8 mouse cellular contexts compared by ENCODE assay signal in genomic region chr10:30618091-30618917, GRCm38 (mm10). TPM values are rescaled to one million over a fixed set of nuclear protein-coding genes. Genes with fewer than 3 reads are reported as not detected.
A peak's percentile ranks its signal among the peaks of the same experiment; 100 is the strongest.
DNase-seq lines count a peak whose midpoint lies in the region; ATAC-seq and TF ChIP-seq lines count a peak whose summit lies in the region.

No protein-coding gene starts in this region.

- no peak for TF ChIP-seq CTCF in C2C12 (IDR thresholded peaks at IDR 0.05; ENCODE audit: control insufficient read depth, insufficient read depth, insufficient read length)
- TF ChIP-seq CTCF in brain, embryonic 14.5 days (IDR thresholded peaks at IDR 0.05; ENCODE audit: borderline replicate concordance, extremely low read depth, insufficient read depth, insufficient read length): peak; percentile 38; the same call in 1 of the 2 replicates
- peak; percentile 24; the same call in 1 of the 2 replicates for TF ChIP-seq CTCF in liver, adult 2 months (IDR thresholded peaks at IDR 0.05; ENCODE audit: low read depth, low read length)

- H3K9ac ChIP-seq in heart, embryonic 11.5 days (ENCODE audit: low read depth, low read length): peak overlapping the region; percentile 76
- H3K9ac ChIP-seq in kidney, embryonic 16.5 days (replicated peaks; ENCODE audit: low read length): peak overlapping the region; percentile 90
- peak overlapping the region; percentile 93 for H3K9ac ChIP-seq in liver, adult 2 months (ENCODE audit: low read depth, low read length)

- peak; percentile 100 for ATAC-seq in heart, embryonic 11.5 days (replicated peaks; ENCODE audit: insufficient number of reproducible peaks, low FRiP score, low TSS enrichment)
- ATAC-seq in kidney, embryonic 16.5 days (ENCODE audit: low FRiP score, low TSS enrichment): peak; percentile 100

- H3K4me2 ChIP-seq in heart, embryonic 11.5 days: peak overlapping the region; percentile 85
- H3K4me2 ChIP-seq in kidney, embryonic 16.5 days (replicated peaks; ENCODE audit: low read depth, low read length): peak overlapping the region; percentile 79
- H3K4me2 ChIP-seq in myocyte (ENCODE audit: low read depth): peak overlapping the region; percentile 81

- H3K4me3 ChIP-seq in C2C12 (ENCODE audit: insufficient read depth, poor library complexity, severe bottlenecking) (peak overlapping the region; percentile 58), myocyte (peak overlapping the region; percentile 66)
- H3K4me3 ChIP-seq in erythroblast, embryonic 14.5 days (replicated peaks): peak overlapping the region; percentile 69
- peak overlapping the region; percentile 60 for H3K4me3 ChIP-seq in heart, embryonic 11.5 days (ENCODE audit: low read depth, low read length)
- peak overlapping the region; percentile 82 for H3K4me3 ChIP-seq in kidney, embryonic 16.5 days (ENCODE audit: low read length)
- peak overlapping the region; percentile 80 for H3K4me3 ChIP-seq in liver, adult 2 months (ENCODE audit: insufficient read depth, low read depth, low read length)

- peak; percentile 99 for DNase-seq in brain, embryonic 14.5 days (ENCODE audit: low read depth)
- DNase-seq in liver, adult 2 months (ENCODE audit: extremely low read depth, low read depth, low spot score): peak; percentile 93
- peak; percentile 99 for DNase-seq in splenic B cell, adult 2 months (ENCODE audit: low read depth, low spot score)

- H3ac ChIP-seq in C2C12 (ENCODE audit: control insufficient read depth, insufficient read length, low read depth): peak overlapping the region; percentile 80
- peak overlapping the region; percentile 18 for H3ac ChIP-seq in myocyte (ENCODE audit: control insufficient read depth, insufficient read length)

- H3K79me2 ChIP-seq in C2C12 (ENCODE audit: control insufficient read depth, insufficient read depth) (no peaks in the 10 kb centered on the region), myocyte (ENCODE audit: control insufficient read depth, insufficient read depth) (no peaks in the 10 kb centered on the region)
- no peaks in the 10 kb centered on the region; the same call in 1 of the 2 replicates for H3K79me2 ChIP-seq in liver, adult 2 months (ENCODE audit: control insufficient read depth, insufficient read depth, low read length)

- peaks cover 21% of the 10 kb centered on the region for H3K4me1 ChIP-seq in erythroblast, embryonic 14.5 days (ENCODE audit: control insufficient read depth)
- no peaks in the 10 kb centered on the region for H3K4me1 ChIP-seq in heart, embryonic 11.5 days (ENCODE audit: control insufficient read depth, insufficient read depth, low read length)
- 0 out of 2 replicates have a peak, but pooled peaks cover 6% of the 10 kb centered on the region for H3K4me1 ChIP-seq in kidney, embryonic 16.5 days (ENCODE audit: insufficient read depth, low read length)
- no peaks in the 10 kb centered on the region; the same call in 1 of the 2 replicates for H3K4me1 ChIP-seq in liver, adult 2 months (ENCODE audit: control insufficient read depth, insufficient read depth, low read length)

- H3K79me3 ChIP-seq in C2C12 (ENCODE audit: low read depth): no peaks in the 10 kb centered on the region

- no peaks in the 10 kb centered on the region for H3K27me3 ChIP-seq in C2C12 (ENCODE audit: control insufficient read depth, insufficient read depth, insufficient read length)
- peaks cover 5% of the 10 kb centered on the region; the same call in 1 of the 2 replicates for H3K27me3 ChIP-seq in erythroblast, embryonic 14.5 days (ENCODE audit: control insufficient read depth)
- H3K27me3 ChIP-seq in heart, embryonic 11.5 days (ENCODE audit: control insufficient read depth, insufficient read depth, low read length): no peaks in the 10 kb centered on the region
- no peaks in the 10 kb centered on the region for H3K27me3 ChIP-seq in kidney, embryonic 16.5 days (ENCODE audit: insufficient read depth, low read length)
- H3K27me3 ChIP-seq in liver, adult 2 months (ENCODE audit: control insufficient read depth, insufficient read depth, low read length): no peaks in the 10 kb centered on the region
- H3K27me3 ChIP-seq in myocyte (ENCODE audit: control insufficient read depth, insufficient read depth, insufficient read length): no peaks in the 10 kb centered on the region
- H3K27me3 ChIP-seq in splenic B cell, adult 2 months (ENCODE audit: control insufficient read depth, insufficient read depth, low read length, poor library complexity, severe bottlenecking): no peaks in the 10 kb centered on the region

- H3K9me3 ChIP-seq in erythroblast, embryonic 14.5 days (ENCODE audit: control insufficient read depth, low read length): no peaks in the 10 kb centered on the region
- H3K9me3 ChIP-seq in heart, embryonic 11.5 days (replicated peaks; ENCODE audit: control insufficient read depth, low read length): no peaks in the 10 kb centered on the region
- H3K9me3 ChIP-seq in kidney, embryonic 16.5 days (ENCODE audit: low read length): no peaks in the 10 kb centered on the region

- 1% methylated on average over 49 of the region's 49 CpGs for WGBS in heart, embryonic 11.5 days (ENCODE audit: insufficient replicate concordance)
- WGBS in kidney, embryonic 16.5 days: under 1% methylated on average over 49 of the region's 49 CpGs
- 1% methylated on average over 49 of the region's 49 CpGs for WGBS in liver, adult 2 months

- H3K36me3 ChIP-seq in C2C12 (ENCODE audit: control insufficient read depth, insufficient read depth) (no peaks in the 10 kb centered on the region), myocyte (ENCODE audit: control insufficient read depth, insufficient read depth) (no peaks in the 10 kb centered on the region)
- peaks cover 4% of the 10 kb centered on the region for H3K36me3 ChIP-seq in erythroblast, embryonic 14.5 days (ENCODE audit: control insufficient read depth)
- H3K36me3 ChIP-seq in heart, embryonic 11.5 days (ENCODE audit: control insufficient read depth, insufficient read depth, low read length): no peaks in the 10 kb centered on the region
- H3K36me3 ChIP-seq in kidney, embryonic 16.5 days (ENCODE audit: insufficient read depth, low read length): no peaks in the 10 kb centered on the region
- H3K36me3 ChIP-seq in liver, adult 2 months (ENCODE audit: control insufficient read depth, insufficient read depth, low read length): peaks cover 3% of the 10 kb centered on the region
- H3K36me3 ChIP-seq in splenic B cell, adult 2 months (ENCODE audit: control insufficient read depth, insufficient read depth, low read length, poor library complexity, severe bottlenecking): no peaks in the 10 kb centered on the region

- TF ChIP-seq POLR2A in brain, embryonic 14.5 days (IDR thresholded peaks at IDR 0.05; ENCODE audit: borderline replicate concordance, extremely low read depth, insufficient read depth, insufficient read length, poor library complexity, severe bottlenecking): peak; percentile 22; the same call in 1 of the 2 replicates
- peak; percentile 38; the same call in 1 of the 2 replicates for TF ChIP-seq POLR2A in liver, adult 2 months (IDR thresholded peaks at IDR 0.05; ENCODE audit: extremely low read depth, insufficient read depth, low read length)
- TF ChIP-seq POLR2A in myocyte (IDR thresholded peaks at IDR 0.05; ENCODE audit: insufficient read length, low read depth): peak; percentile 67

- peak overlapping the region; percentile 94 for H3K27ac ChIP-seq in heart, embryonic 11.5 days (ENCODE audit: low read depth, low read length)
- H3K27ac ChIP-seq in kidney, embryonic 16.5 days (ENCODE audit: low read length): peak overlapping the region; percentile 97
- H3K27ac ChIP-seq in liver, adult 2 months (replicated peaks; ENCODE audit: insufficient read depth, low read depth, low read length): peak overlapping the region; percentile 97

TF ChIP-seq in C2C12, 6 proteins besides CTCF, POLR2A, EP300 and RAD21:
- no peak for TF ChIP-seq MYOG (IDR thresholded peaks at IDR 0.05; ENCODE audit: control insufficient read depth, extremely low read depth, insufficient read length)
- TF ChIP-seq MAX (IDR thresholded peaks at IDR 0.05): peak; percentile 16

TF ChIP-seq in myocyte, 11 proteins besides CTCF, POLR2A, EP300 and RAD21:
- TF ChIP-seq REST (IDR thresholded peaks at IDR 0.05; ENCODE audit: insufficient read depth, insufficient read length) (no peak), E2F4 (IDR thresholded peaks at IDR 0.05; ENCODE audit: insufficient read depth) (no peak), TCF12 (IDR thresholded peaks at IDR 0.05; ENCODE audit: insufficient read depth, poor library complexity, severe bottlenecking) (no peak), MYOG (IDR thresholded peaks at IDR 0.05; ENCODE audit: control insufficient read depth in 1 of 3, insufficient read depth in 1 of 3, insufficient read length in 2 of 3, low read depth in 2 of 3) (peak in 1 of 3 experiments; percentile 45), SRF (IDR thresholded peaks at IDR 0.05; ENCODE audit: control insufficient read depth, insufficient read length, low read depth) (peak; percentile 55), MYOD1 (IDR thresholded peaks at IDR 0.05; ENCODE audit: control insufficient read depth in 1 of 3, insufficient read length in 2 of 3, low read depth in 2 of 3) (peak in 2 of 3 experiments; percentile 3 to 66), POLR2AphosphoS2 (IDR thresholded peaks at IDR 0.05; ENCODE audit: insufficient read length, low read depth) (peak; percentile 59), USF1 (IDR thresholded peaks at IDR 0.05; ENCODE audit: low read depth) (no peak), CEBPB (IDR thresholded peaks at IDR 0.05; ENCODE audit: insufficient read depth, poor library complexity, severe bottlenecking) (no peak), MAX (IDR thresholded peaks at IDR 0.05; ENCODE audit: low read depth) (no peak), TCF3 (IDR thresholded peaks at IDR 0.05; ENCODE audit: insufficient read length, low read depth) (no peak)

RNA-seq across cellular contexts. Expression of gene Hint3, which starts 11.1 kb away (rescaled TPM):
- polyA plus RNA-seq in C2C12 (2012; fragmentation: generic; extraction: Trizol): 8.1 TPM
- 8.7 and 10.4 TPM in 2 replicates for polyA plus RNA-seq in brain, embryonic 14.5 days (2012; rRNA removed)
- 1.4 and 1.8 TPM in 2 replicates for polyA plus RNA-seq in erythroblast, embryonic 14.5 days (2012)
- polyA plus RNA-seq in heart, embryonic 11.5 days (2014; fragmentation: Nextera tagmentation; extraction: Ambion mirVana): 26.1 and 30.2 TPM in 2 replicates
- polyA plus RNA-seq in kidney, embryonic 16.5 days (2015; fragmentation: Nextera tagmentation; extraction: Ambion mirVana): 22.7 and 26.1 TPM in 2 replicates
- total RNA-seq in liver, adult 2 months (2014; rRNA removed): 54.7 and 57.2 TPM in 2 replicates
- 16.4 and 18.0 TPM in 2 replicates for polyA plus RNA-seq in liver, adult 2 months (2012; rRNA removed)
- 12.1 TPM for polyA plus RNA-seq in myocyte (2012; fragmentation: generic; extraction: Trizol)

RNA-seq across cellular contexts. Expression of gene Trmt11, which starts 17.8 kb away (rescaled TPM):
- polyA plus RNA-seq in C2C12 (2012; fragmentation: generic; extraction: Trizol) (2.6 TPM), myocyte (2012; fragmentation: generic; extraction: Trizol) (2.1 TPM)
- 6.2 and 6.6 TPM in 2 replicates for polyA plus RNA-seq in brain, embryonic 14.5 days (2012; rRNA removed)
- polyA plus RNA-seq in erythroblast, embryonic 14.5 days (2012): 0.15 and 0.31 TPM in 2 replicates
- polyA plus RNA-seq in heart, embryonic 11.5 days (2014; fragmentation: Nextera tagmentation; extraction: Ambion mirVana): 20.7 and 21.8 TPM in 2 replicates
- polyA plus RNA-seq in kidney, embryonic 16.5 days (2015; fragmentation: Nextera tagmentation; extraction: Ambion mirVana): 28.7 and 29.5 TPM in 2 replicates
- 5.6 and 8.3 TPM in 2 replicates for total RNA-seq in liver, adult 2 months (2014; rRNA removed)
- polyA plus RNA-seq in liver, adult 2 months (2012; rRNA removed): 0.70 and 0.72 TPM in 2 replicates

Comparison
In these comparisons a context has a peak if more than half of its experiments do, and no peak if none do; other contexts are left out.
1. Peak in every context shown above with its lines: DNase-seq, ATAC-seq, H3K4me3 ChIP-seq and H3K27ac ChIP-seq.